ENCODE assay signal across 8 mouse cellular contexts in genomic region chr3:95216655-95217254, GRCm38 (mm10). TPM values are rescaled to one million over a fixed set of nuclear protein-coding genes. Genes with fewer than 3 reads are reported as not detected.
DNase-seq lines count a peak whose midpoint lies in the region; ATAC-seq and TF ChIP-seq lines count a peak whose summit lies in the region.

No protein-coding gene starts in this region.

- no peaks in the 10 kb centered on the region for H3K27me3 ChIP-seq in heart, embryonic 15.5 days
- H3K27me3 ChIP-seq in hindbrain, embryonic 14.5 days (ENCODE audit: control insufficient read depth, insufficient read depth, low read length), result no peaks in the 10 kb centered on the region
- H3K27me3 ChIP-seq in midbrain, embryonic 12.5 days, result no peaks in the 10 kb centered on the region

- no peaks in the 10 kb centered on the region for H3K9me3 ChIP-seq in heart, embryonic 15.5 days (replicated peaks)
- no peaks in the 10 kb centered on the region for H3K9me3 ChIP-seq in hindbrain, embryonic 14.5 days (ENCODE audit: control insufficient read depth, low read length)
- H3K9me3 ChIP-seq in midbrain, embryonic 12.5 days, result no peaks in the 10 kb centered on the region

- DNase-seq in heart, adult 11 months, result no peak
- no peak for DNase-seq in hindbrain, embryonic 14.5 days (ENCODE audit: low spot score)
- no peak for DNase-seq in cerebellum, adult 8-10 months
- DNase-seq in adrenal gland, adult 18-20 months (ENCODE audit: low spot score in 2 of 2), result no peak
- DNase-seq in T-cell, adult 2 months (ENCODE audit: low spot score), result no peak

- no peak for TF ChIP-seq POLR2A in bone marrow, adult 2 months (IDR thresholded peaks at IDR 0.05; ENCODE audit: borderline replicate concordance, control insufficient read depth, low read depth, low read length)

- peak overlapping the region; percentile 72 for H3K4me3 ChIP-seq in heart, embryonic 15.5 days
- peak overlapping the region; percentile 80 for H3K4me3 ChIP-seq in bone marrow, adult 2 months (replicated peaks; ENCODE audit: control insufficient read depth, low read depth, low read length)
- H3K4me3 ChIP-seq in hindbrain, embryonic 14.5 days (replicated peaks; ENCODE audit: low read length), result peak overlapping the region; percentile 66
- H3K4me3 ChIP-seq in midbrain, embryonic 12.5 days, result peak overlapping the region; percentile 63

- peak overlapping the region; percentile 87 for H3K9ac ChIP-seq in heart, embryonic 15.5 days
- H3K9ac ChIP-seq in hindbrain, embryonic 14.5 days, result peak overlapping the region; percentile 92
- H3K9ac ChIP-seq in midbrain, embryonic 12.5 days (replicated peaks), result peak overlapping the region; percentile 84

- peaks cover 14% of the 10 kb centered on the region for H3K4me1 ChIP-seq in heart, embryonic 15.5 days (replicated peaks)
- no peaks in the 10 kb centered on the region for H3K4me1 ChIP-seq in bone marrow, adult 2 months (ENCODE audit: control insufficient read depth, insufficient read depth, low read length)
- 0 out of 2 replicates have a peak, but pooled peaks cover 12% of the 10 kb centered on the region for H3K4me1 ChIP-seq in hindbrain, embryonic 14.5 days (replicated peaks; ENCODE audit: control insufficient read depth, insufficient read depth, low read length)
- peaks cover 8% of the 10 kb centered on the region for H3K4me1 ChIP-seq in midbrain, embryonic 12.5 days

- 13% methylated on average over 4 of the region's 4 CpGs for WGBS in heart, embryonic 15.5 days
- WGBS in bone marrow, adult 2 months, result 15% methylated on average over 4 of the region's 4 CpGs
- WGBS in hindbrain, embryonic 14.5 days, result 26% methylated on average over 4 of the region's 4 CpGs
- WGBS in midbrain, embryonic 12.5 days, result 19% methylated on average over 4 of the region's 4 CpGs

- ATAC-seq in heart, embryonic 15.5 days (replicated peaks; ENCODE audit: insufficient number of reproducible peaks, insufficient read depth, low FRiP score, low read depth), result no peak; the same call in none of the 2 replicates
- ATAC-seq in hindbrain, embryonic 14.5 days (ENCODE audit: low FRiP score), result no peak
- ATAC-seq in midbrain, embryonic 12.5 days (ENCODE audit: low FRiP score, low read depth), result no peak; the same call in 1 of the 2 replicates

- H3K36me3 ChIP-seq in heart, embryonic 15.5 days, result peaks cover 29% of the 10 kb centered on the region
- peaks cover 47% of the 10 kb centered on the region for H3K36me3 ChIP-seq in hindbrain, embryonic 14.5 days (replicated peaks; ENCODE audit: control insufficient read depth, insufficient read depth)
- peaks cover 53% of the 10 kb centered on the region for H3K36me3 ChIP-seq in midbrain, embryonic 12.5 days

- peak overlapping the region; percentile 99 for H3K27ac ChIP-seq in heart, embryonic 15.5 days
- peak overlapping the region; percentile 3; the same call in 1 of the 2 replicates for H3K27ac ChIP-seq in bone marrow, adult 2 months (ENCODE audit: control insufficient read depth, insufficient read depth, low read depth, low read length, poor library complexity)
- H3K27ac ChIP-seq in hindbrain, embryonic 14.5 days, result peak overlapping the region; percentile 93
- peak overlapping the region; percentile 98; the same call in 1 of the 2 replicates for H3K27ac ChIP-seq in midbrain, embryonic 12.5 days (replicated peaks)

- no peak for TF ChIP-seq CTCF in bone marrow, adult 2 months (IDR thresholded peaks at IDR 0.05; ENCODE audit: control insufficient read depth, insufficient read depth, low read length)

- peak overlapping the region; percentile 65 for H3K4me2 ChIP-seq in heart, embryonic 15.5 days
- peak overlapping the region; percentile 68 for H3K4me2 ChIP-seq in hindbrain, embryonic 14.5 days (replicated peaks)
- H3K4me2 ChIP-seq in midbrain, embryonic 12.5 days (replicated peaks), result peak overlapping the region; percentile 53

RNA-seq across cellular contexts. Expression of gene Gabpb2, which starts 1.0 kb away (rescaled TPM):
- 5.1 and 6.5 TPM in 2 replicates for polyA plus RNA-seq in heart, embryonic 15.5 days (2015; fragmentation: Nextera tagmentation; extraction: Ambion mirVana)
- polyA plus RNA-seq in bone marrow, adult 2 months (2011; ENCODE audit: insufficient read depth, insufficient read length, low replicate concordance, missing spikeins), result 28.4 and 28.5 TPM in 2 replicates
- 3.0 and 3.9 TPM in 2 replicates for polyA plus RNA-seq in hindbrain, embryonic 14.5 days (2014; fragmentation: Nextera tagmentation; extraction: Ambion mirVana)
- 11.0 and 11.6 TPM in 2 replicates for polyA plus RNA-seq in midbrain, embryonic 12.5 days (2016; fragmentation: Nextera tagmentation; extraction: Ambion mirVana)
- 10 to 100 TPM; 21.4 to 22.1 TPM for total RNA-seq in adrenal gland, adult 18-20 months (2021)

RNA-seq across cellular contexts. Expression of gene Cdc42se1, which starts 11.8 kb away (rescaled TPM):
- polyA plus RNA-seq in heart, embryonic 15.5 days (2015; fragmentation: Nextera tagmentation; extraction: Ambion mirVana), result 49.7 and 60.9 TPM in 2 replicates
- 39.5 and 54.7 TPM in 2 replicates for polyA plus RNA-seq in bone marrow, adult 2 months (2011; ENCODE audit: insufficient read depth, insufficient read length, low replicate concordance, missing spikeins)
- polyA plus RNA-seq in hindbrain, embryonic 14.5 days (2014; fragmentation: Nextera tagmentation; extraction: Ambion mirVana), result 65.0 and 70.1 TPM in 2 replicates
- polyA plus RNA-seq in midbrain, embryonic 12.5 days (2016; fragmentation: Nextera tagmentation; extraction: Ambion mirVana), result 91.0 and 93.9 TPM in 2 replicates
- 10 to 100 TPM; 62.8 to 75.0 TPM for total RNA-seq in adrenal gland, adult 18-20 months (2021)

RNA-seq across cellular contexts. Expression of gene Mllt11, which starts 15.2 kb away (rescaled TPM):
- polyA plus RNA-seq in heart, embryonic 15.5 days (2015; fragmentation: Nextera tagmentation; extraction: Ambion mirVana), result 10.6 and 12.0 TPM in 2 replicates
- polyA plus RNA-seq in bone marrow, adult 2 months (2011; ENCODE audit: insufficient read depth, insufficient read length, low replicate concordance, missing spikeins), result 6.0 and 9.1 TPM in 2 replicates
- 560 and 570 TPM in 2 replicates for polyA plus RNA-seq in hindbrain, embryonic 14.5 days (2014; fragmentation: Nextera tagmentation; extraction: Ambion mirVana)
- 101 and 106 TPM in 2 replicates for polyA plus RNA-seq in midbrain, embryonic 12.5 days (2016; fragmentation: Nextera tagmentation; extraction: Ambion mirVana)
- 1 to 10 TPM; 5.9 to 6.2 TPM for total RNA-seq in adrenal gland, adult 18-20 months (2021)

RNA-seq across cellular contexts. Expression of gene Gm128, which starts 24.6 kb away (rescaled TPM):
- 0.38 and 0.55 TPM in 2 replicates for polyA plus RNA-seq in heart, embryonic 15.5 days (2015; fragmentation: Nextera tagmentation; extraction: Ambion mirVana)
- polyA plus RNA-seq in bone marrow, adult 2 months (2011; ENCODE audit: insufficient read depth, insufficient read length, low replicate concordance, missing spikeins), result 0.52 TPM in 1 of 2 replicates, not detected in the other
- 0.16 TPM in 1 of 2 replicates, not detected in the other for polyA plus RNA-seq in hindbrain, embryonic 14.5 days (2014; fragmentation: Nextera tagmentation; extraction: Ambion mirVana)
- 0.26 TPM in 1 of 2 replicates, not detected in the other for polyA plus RNA-seq in midbrain, embryonic 12.5 days (2016; fragmentation: Nextera tagmentation; extraction: Ambion mirVana)
- total RNA-seq in adrenal gland, adult 18-20 months (2021), result under 1 TPM; 0.17 to 0.26 TPM

RNA-seq across cellular contexts. Expression of gene Bnipl, which starts 34.2 kb away (rescaled TPM):
- 0.06 and 0.38 TPM in 2 replicates for polyA plus RNA-seq in heart, embryonic 15.5 days (2015; fragmentation: Nextera tagmentation; extraction: Ambion mirVana)
- 1.7 TPM in 1 of 2 replicates, not detected in the other for polyA plus RNA-seq in bone marrow, adult 2 months (2011; ENCODE audit: insufficient read depth, insufficient read length, low replicate concordance, missing spikeins)
- 0.27 TPM in 1 of 2 replicates, not detected in the other for polyA plus RNA-seq in hindbrain, embryonic 14.5 days (2014; fragmentation: Nextera tagmentation; extraction: Ambion mirVana)
- polyA plus RNA-seq in midbrain, embryonic 12.5 days (2016; fragmentation: Nextera tagmentation; extraction: Ambion mirVana), result 0.33 and 0.38 TPM in 2 replicates
- not detected for total RNA-seq in adrenal gland, adult 18-20 months (2021)

Comparison
In these comparisons a context has a peak if more than half of its experiments do, and no peak if none do; other contexts are left out.
1. H3K27ac ChIP-seq: peak in every context shown above with its lines; median percentile 99 in heart, embryonic 15.5 days; 98 in midbrain, embryonic 12.5 days; 93 in hindbrain, embryonic 14.5 days; 3 in bone marrow, adult 2 months.